Mouse (Mus musculus): ENCODE data around the gene Orc5. TPM values are rescaled to one million over a fixed set of nuclear protein-coding genes. Genes with fewer than 3 reads are reported as not detected.
"Not testable (repeated sequence)": the region's sequence is repeated elsewhere in the genome, so short reads cannot be mapped to it uniquely, and the experiment has no call there.

Gene Orc5
- polyA plus RNA-seq, 1 experiment from 2014 or later = 48.0 TPM

DNA sequence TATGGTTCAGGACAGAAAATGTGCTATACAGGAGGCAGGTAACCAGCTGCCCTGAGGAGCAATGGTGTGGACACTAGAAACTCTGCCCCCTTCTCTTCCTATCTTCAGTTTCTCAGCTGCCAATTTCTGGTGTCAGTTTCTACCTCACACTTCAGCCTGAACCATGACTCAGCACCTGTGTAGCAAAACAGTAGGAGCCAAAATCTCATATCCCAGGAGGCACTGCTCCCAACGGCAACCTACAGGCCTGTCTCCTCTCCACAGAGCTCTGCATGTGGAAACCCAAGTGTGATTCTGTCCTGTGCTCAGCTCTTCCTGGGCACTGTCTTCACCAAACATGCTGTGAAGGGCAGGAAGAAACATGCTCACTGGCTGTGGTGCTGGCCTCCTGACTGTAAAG, 64.5 kb downstream of the Orc5 start:
- no peaks in the 10 kb centered on the region for H3K36me3 ChIP-seq (ENCODE audit: control insufficient read depth, insufficient read depth, low read length)
- H3K27me3 ChIP-seq (ENCODE audit: control insufficient read depth, insufficient read depth, low read length) = no peaks in the 10 kb centered on the region
- H3K4me3 ChIP-seq (ENCODE audit: low read depth, low read length) = no peak overlapping the region
- 88% methylated on average over 1 of the region's 1 CpGs for WGBS
- no peak overlapping the region for H3K9ac ChIP-seq (ENCODE audit: low read length)
- no peaks in the 10 kb centered on the region for H3K4me1 ChIP-seq (replicated peaks; ENCODE audit: control insufficient read depth, insufficient read depth, low read length)
- H3K9me3 ChIP-seq (ENCODE audit: control insufficient read depth, low read length) = no peaks in the 10 kb centered on the region
- no peak overlapping the region for H3K27ac ChIP-seq (ENCODE audit: low read depth, low read length)
- DNase-seq (ENCODE audit: low spot score) (no peak), ATAC-seq (replicated peaks; ENCODE audit: low FRiP score) (no peak)
- H3K4me2 ChIP-seq (ENCODE audit: low read depth, low read length, severe bottlenecking) = no peak overlapping the region

GRCm38 (mm10) chr5:22482567-22482966, 67.7 kb downstream of the Orc5 start:
- Histone ChIP-seq H3K9me3 (ENCODE audit: control insufficient read depth, low read length) (no peaks in the 10 kb centered on the region), H3K27ac (ENCODE audit: low read depth, low read length) (no peak overlapping the region), H3K4me2 (ENCODE audit: low read depth, low read length, severe bottlenecking) (no peak overlapping the region), H3K27me3 (ENCODE audit: control insufficient read depth, insufficient read depth, low read length) (no peaks in the 10 kb centered on the region), H3K9ac (ENCODE audit: low read length) (no peak overlapping the region), H3K4me3 (ENCODE audit: low read depth, low read length) (no peak overlapping the region), H3K4me1 (replicated peaks; ENCODE audit: control insufficient read depth, insufficient read depth, low read length) (no peaks in the 10 kb centered on the region), H3K36me3 (ENCODE audit: control insufficient read depth, insufficient read depth, low read length) (no peaks in the 10 kb centered on the region)
- 87% methylated on average over 5 of the region's 5 CpGs for WGBS
- DNase-seq (ENCODE audit: low spot score) = no peak
- no peak for ATAC-seq (replicated peaks; ENCODE audit: low FRiP score)

DNA sequence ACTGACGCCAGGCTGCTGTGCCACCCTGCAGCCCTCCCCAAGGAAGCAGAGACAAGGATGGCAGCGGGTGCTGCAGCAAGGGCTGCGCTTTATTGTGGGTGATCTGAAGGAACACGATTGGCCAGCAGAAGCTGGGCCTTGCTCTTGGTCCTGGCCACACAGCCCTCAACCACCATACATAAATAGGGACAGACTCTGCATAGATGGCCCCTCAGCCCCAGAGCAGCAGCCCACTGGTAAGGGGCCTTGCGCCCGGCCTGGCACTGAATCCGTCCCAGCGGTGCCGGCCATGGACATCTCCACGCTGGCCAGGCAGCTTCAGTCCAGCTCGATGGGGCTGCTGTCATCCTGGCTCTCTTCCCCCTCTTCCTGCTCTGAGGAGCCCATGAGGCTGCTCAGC, 77.8 kb downstream of the Orc5 start:
- not testable (repeated sequence) for DNase-seq (ENCODE audit: low spot score); H3K4me1 ChIP-seq (replicated peaks; ENCODE audit: control insufficient read depth, insufficient read depth, low read length); H3K9me3 ChIP-seq (ENCODE audit: control insufficient read depth, low read length); ATAC-seq (replicated peaks; ENCODE audit: low FRiP score); H3K4me3 ChIP-seq (ENCODE audit: low read depth, low read length); H3K27ac ChIP-seq (ENCODE audit: low read depth, low read length); H3K4me2 ChIP-seq (ENCODE audit: low read depth, low read length, severe bottlenecking); H3K27me3 ChIP-seq (ENCODE audit: control insufficient read depth, insufficient read depth, low read length); H3K9ac ChIP-seq (ENCODE audit: low read length); H3K36me3 ChIP-seq (ENCODE audit: control insufficient read depth, insufficient read depth, low read length)
- WGBS = 90% methylated on average over 3 of the region's 11 CpGs

- Histone ChIP-seq H3K9ac (ENCODE audit: low read length) (no peak overlapping the region), H3K27ac (ENCODE audit: low read depth, low read length) (no peak overlapping the region), H3K4me1 (replicated peaks; ENCODE audit: control insufficient read depth, insufficient read depth, low read length) (no peaks in the 10 kb centered on the region), H3K4me3 (ENCODE audit: low read depth, low read length) (no peak overlapping the region), H3K27me3 (ENCODE audit: control insufficient read depth, insufficient read depth, low read length) (no peaks in the 10 kb centered on the region), H3K9me3 (ENCODE audit: control insufficient read depth, low read length) (no peaks in the 10 kb centered on the region), H3K36me3 (ENCODE audit: control insufficient read depth, insufficient read depth, low read length) (no peaks in the 10 kb centered on the region), H3K4me2 (ENCODE audit: low read depth, low read length, severe bottlenecking) (no peak overlapping the region)
- 69% methylated on average over 4 of the region's 4 CpGs for WGBS
- no peak for ATAC-seq (replicated peaks; ENCODE audit: low FRiP score)
- no peak for DNase-seq (ENCODE audit: low spot score)
These were observed 79.0 kb downstream of the Orc5 start for GRCm38 (mm10) chr5:22471243-22471642.

DNA sequence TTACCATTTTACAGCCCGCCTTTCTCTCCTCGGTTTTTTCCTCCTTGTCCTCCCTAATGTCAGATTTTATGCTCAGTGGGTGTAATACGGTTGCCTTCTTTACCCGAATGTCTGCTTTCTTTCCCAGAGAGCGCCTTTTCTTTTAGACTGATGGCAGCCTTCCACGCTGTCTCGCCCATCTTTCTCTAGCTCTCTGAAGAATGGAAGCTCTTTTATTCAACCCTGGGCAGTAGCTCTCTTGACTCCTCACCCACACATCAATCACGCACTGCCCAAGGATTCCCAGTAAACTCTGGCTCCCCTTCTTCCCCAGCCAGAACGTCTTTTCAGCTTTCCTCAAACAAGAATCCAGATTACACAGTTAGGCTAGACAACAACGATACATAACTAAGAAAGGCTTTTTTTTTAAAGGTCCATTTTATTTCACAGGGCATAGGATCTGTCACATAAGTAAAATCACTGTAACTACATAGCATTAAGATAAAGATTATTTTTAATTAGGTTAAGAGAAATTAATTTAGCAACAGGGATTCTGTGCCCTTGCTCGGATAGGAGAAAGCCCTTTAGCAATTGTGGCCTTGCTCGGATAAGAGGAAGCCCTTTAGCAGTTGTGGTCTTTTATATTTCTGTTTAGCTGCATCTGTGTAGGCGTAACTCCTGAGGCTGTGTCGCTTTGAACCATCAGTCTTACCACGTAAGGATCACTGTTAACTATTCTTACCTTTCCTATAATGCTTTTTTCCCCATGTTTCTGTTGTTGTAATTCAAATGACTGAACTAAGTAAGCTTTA, 97.2 kb downstream of the Orc5 start:
- 74% methylated on average over 15 of the region's 15 CpGs for WGBS
- Histone ChIP-seq H3K27ac (ENCODE audit: low read depth, low read length) (no peak overlapping the region), H3K27me3 (ENCODE audit: control insufficient read depth, insufficient read depth, low read length) (no peaks in the 10 kb centered on the region), H3K4me3 (ENCODE audit: low read depth, low read length) (no peak overlapping the region), H3K9me3 (ENCODE audit: control insufficient read depth, low read length) (no peaks in the 10 kb centered on the region), H3K4me1 (replicated peaks; ENCODE audit: control insufficient read depth, insufficient read depth, low read length) (no peaks in the 10 kb centered on the region), H3K4me2 (ENCODE audit: low read depth, low read length, severe bottlenecking) (no peak overlapping the region), H3K9ac (ENCODE audit: low read length) (no peak overlapping the region), H3K36me3 (ENCODE audit: control insufficient read depth, insufficient read depth, low read length) (no peaks in the 10 kb centered on the region)
- ATAC-seq (replicated peaks; ENCODE audit: low FRiP score) = no peak
- no peak for DNase-seq (ENCODE audit: low spot score)

GRCm38 (mm10) chr5:22452452-22452851, 97.8 kb downstream of the Orc5 start:
- DNase-seq (ENCODE audit: low spot score) (no peak), ATAC-seq (replicated peaks; ENCODE audit: low FRiP score) (no peak)
- Histone ChIP-seq H3K4me1 (replicated peaks; ENCODE audit: control insufficient read depth, insufficient read depth, low read length) (no peaks in the 10 kb centered on the region), H3K4me2 (ENCODE audit: low read depth, low read length, severe bottlenecking) (no peak overlapping the region), H3K9me3 (ENCODE audit: control insufficient read depth, low read length) (no peaks in the 10 kb centered on the region), H3K27me3 (ENCODE audit: control insufficient read depth, insufficient read depth, low read length) (no peaks in the 10 kb centered on the region), H3K27ac (ENCODE audit: low read depth, low read length) (no peak overlapping the region), H3K4me3 (ENCODE audit: low read depth, low read length) (no peak overlapping the region), H3K36me3 (ENCODE audit: control insufficient read depth, insufficient read depth, low read length) (no peaks in the 10 kb centered on the region), H3K9ac (ENCODE audit: low read length) (no peak overlapping the region)
- 88% methylated on average over 9 of the region's 9 CpGs for WGBS

- H3K9ac ChIP-seq (ENCODE audit: low read length) = no peak overlapping the region
- no peaks in the 10 kb centered on the region for H3K36me3 ChIP-seq (ENCODE audit: control insufficient read depth, insufficient read depth, low read length)
- H3K9me3 ChIP-seq (ENCODE audit: control insufficient read depth, low read length) = no peaks in the 10 kb centered on the region
- H3K27ac ChIP-seq (ENCODE audit: low read depth, low read length) = no peak overlapping the region
- no peak overlapping the region for H3K4me2 ChIP-seq (ENCODE audit: low read depth, low read length, severe bottlenecking)
- WGBS = 82% methylated on average over 3 of the region's 3 CpGs
- H3K4me3 ChIP-seq (ENCODE audit: low read depth, low read length) = no peak overlapping the region
- ATAC-seq (replicated peaks; ENCODE audit: low FRiP score) (no peak), DNase-seq (ENCODE audit: low spot score) (no peak)
- H3K27me3 ChIP-seq (ENCODE audit: control insufficient read depth, insufficient read depth, low read length) = no peaks in the 10 kb centered on the region
- H3K4me1 ChIP-seq (replicated peaks; ENCODE audit: control insufficient read depth, insufficient read depth, low read length) = no peaks in the 10 kb centered on the region
These were observed 98.5 kb downstream of the Orc5 start for GRCm38 (mm10) chr5:22451764-22452163.

DNA sequence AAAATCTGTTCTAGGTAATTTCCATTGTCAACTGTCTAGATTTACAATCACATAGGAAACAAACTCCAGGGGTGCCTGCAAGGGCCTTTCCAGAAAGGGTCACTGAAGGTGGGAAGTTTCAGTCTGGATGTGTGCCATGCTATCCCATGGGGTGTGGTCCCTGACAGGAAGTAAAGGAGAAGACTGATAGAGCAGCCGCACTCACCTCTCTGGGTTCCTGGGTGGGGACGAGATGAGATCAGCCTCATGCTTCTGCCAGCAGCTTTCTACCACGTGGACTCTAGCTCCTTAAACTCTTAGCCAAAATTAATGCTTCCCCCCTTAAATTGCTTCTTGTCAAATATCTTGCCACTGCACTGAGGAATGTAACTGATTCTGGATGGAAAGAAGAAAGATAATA, 100.7 kb downstream of the Orc5 start:
- no peaks in the 10 kb centered on the region for H3K9me3 ChIP-seq (ENCODE audit: control insufficient read depth, low read length)
- no peak overlapping the region for H3K27ac ChIP-seq (ENCODE audit: low read depth, low read length)
- ATAC-seq (replicated peaks; ENCODE audit: low FRiP score) (no peak), DNase-seq (ENCODE audit: low spot score) (no peak)
- no peaks in the 10 kb centered on the region for H3K4me1 ChIP-seq (replicated peaks; ENCODE audit: control insufficient read depth, insufficient read depth, low read length)
- no peak overlapping the region for H3K4me3 ChIP-seq (ENCODE audit: low read depth, low read length)
- WGBS = 85% methylated on average over 3 of the region's 3 CpGs
- no peaks in the 10 kb centered on the region for H3K27me3 ChIP-seq (ENCODE audit: control insufficient read depth, insufficient read depth, low read length)
- no peaks in the 10 kb centered on the region for H3K36me3 ChIP-seq (ENCODE audit: control insufficient read depth, insufficient read depth, low read length)
- no peak overlapping the region for H3K9ac ChIP-seq (ENCODE audit: low read length)
- H3K4me2 ChIP-seq (ENCODE audit: low read depth, low read length, severe bottlenecking) = no peak overlapping the region

Data from forebrain, embryonic 11.5 days (tissue).